Mouse (Mus musculus) limb, embryonic 10.5 days (tissue): ENCODE measurements around the gene Azin2. TPM values are rescaled to one million over a fixed set of nuclear protein-coding genes. Genes with fewer than 3 reads are reported as not detected.

Source experiments
- DNase-seq: peaks from one replicate; pipeline ENCODE4 v3.0.0-alpha.2; 2017; ENCODE audit warnings: low spot score
- H3K27ac ChIP-seq: fragments of 300-500 bp; sonication (generic); 2 replicates; pipeline ENCODE4 v1.5.1; 2016; ENCODE audit warnings: mild to moderate bottlenecking
- H3K27me3 ChIP-seq: fragments of 300-500 bp; sonication (generic); 2 replicates; pipeline ENCODE4 v1.6.1; 2016; ENCODE audit warnings: low read depth, mild to moderate bottlenecking; ENCODE audit not compliant: poor library complexity, severe bottlenecking
- H3K36me3 ChIP-seq: fragments of 300-500 bp; sonication (generic); 2 replicates; pipeline ENCODE4 v1.6.1; 2016; ENCODE audit warnings: mild to moderate bottlenecking, moderate library complexity
- H3K4me1 ChIP-seq: fragments of 300-500 bp; sonication (generic); 2 replicates; pipeline ENCODE4 v1.6.1; 2016
- H3K4me3 ChIP-seq: fragments of 300-500 bp; sonication (generic); 2 replicates; pipeline ENCODE4 v1.5.1; 2016; ENCODE audit warnings: mild to moderate bottlenecking, moderate library complexity
- H3K9me3 ChIP-seq: fragments of 300-500 bp; sonication (generic); replicated peaks from 2 replicates; pipeline ENCODE4 v1.6.1; 2016; ENCODE audit warnings: mild to moderate bottlenecking
- WGBS: fragments of 180-500 bp; shearing (Covaris S2); methylation state at CpG from one replicate; pipeline ENCODE4 v1.1.7; 2016; 5-methylcytosine and 5-hydroxymethylcytosine counted together
- polyA plus RNA-seq: library from polyadenylated mRNA; unstranded; fragments of >200 nt; fragmentation: Nextera tagmentation; extraction: Ambion mirVana; gene quantifications from 2 replicates; pipeline ENCODE4 v1.2.1, GENCODE M21; 2016

The Azin2 gene
- polyA plus RNA-seq, 1 experiment from 2014 or later: 15.4 TPM

DNA sequence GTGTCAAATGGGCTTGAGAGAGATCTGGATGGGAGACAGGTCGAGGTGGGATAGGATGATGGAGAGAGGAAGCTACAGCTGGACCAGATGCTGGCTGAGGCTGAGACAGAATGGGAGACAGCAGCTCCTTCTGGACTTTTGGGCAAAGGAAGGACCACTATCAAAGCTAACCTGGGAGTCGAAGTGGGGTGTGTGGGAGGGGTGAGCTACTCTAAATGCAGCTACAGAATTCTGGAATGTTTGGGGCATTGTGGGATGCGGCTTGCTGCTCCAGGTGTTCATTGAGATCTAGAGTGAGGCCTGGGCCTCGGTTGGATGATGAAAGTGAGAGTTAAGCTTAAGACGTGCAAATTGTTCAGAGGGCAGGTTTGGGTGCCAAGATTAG is 77.5 kb downstream of the Azin2 start:
- Histone ChIP-seq H3K4me1 (peaks cover 49% of the 10 kb centered on the region), H3K27me3 (peaks cover 9% of the 10 kb centered on the region; the same call in 1 of the 2 replicates), H3K9me3 (no peaks in the 10 kb centered on the region), H3K4me3 (peak overlapping the region; percentile 91), H3K36me3 (peaks cover 17% of the 10 kb centered on the region), H3K27ac (no peak overlapping the region)
- DNase-seq: no peak
- 55% methylated on average over 5 of the region's 5 CpGs for WGBS

DNA sequence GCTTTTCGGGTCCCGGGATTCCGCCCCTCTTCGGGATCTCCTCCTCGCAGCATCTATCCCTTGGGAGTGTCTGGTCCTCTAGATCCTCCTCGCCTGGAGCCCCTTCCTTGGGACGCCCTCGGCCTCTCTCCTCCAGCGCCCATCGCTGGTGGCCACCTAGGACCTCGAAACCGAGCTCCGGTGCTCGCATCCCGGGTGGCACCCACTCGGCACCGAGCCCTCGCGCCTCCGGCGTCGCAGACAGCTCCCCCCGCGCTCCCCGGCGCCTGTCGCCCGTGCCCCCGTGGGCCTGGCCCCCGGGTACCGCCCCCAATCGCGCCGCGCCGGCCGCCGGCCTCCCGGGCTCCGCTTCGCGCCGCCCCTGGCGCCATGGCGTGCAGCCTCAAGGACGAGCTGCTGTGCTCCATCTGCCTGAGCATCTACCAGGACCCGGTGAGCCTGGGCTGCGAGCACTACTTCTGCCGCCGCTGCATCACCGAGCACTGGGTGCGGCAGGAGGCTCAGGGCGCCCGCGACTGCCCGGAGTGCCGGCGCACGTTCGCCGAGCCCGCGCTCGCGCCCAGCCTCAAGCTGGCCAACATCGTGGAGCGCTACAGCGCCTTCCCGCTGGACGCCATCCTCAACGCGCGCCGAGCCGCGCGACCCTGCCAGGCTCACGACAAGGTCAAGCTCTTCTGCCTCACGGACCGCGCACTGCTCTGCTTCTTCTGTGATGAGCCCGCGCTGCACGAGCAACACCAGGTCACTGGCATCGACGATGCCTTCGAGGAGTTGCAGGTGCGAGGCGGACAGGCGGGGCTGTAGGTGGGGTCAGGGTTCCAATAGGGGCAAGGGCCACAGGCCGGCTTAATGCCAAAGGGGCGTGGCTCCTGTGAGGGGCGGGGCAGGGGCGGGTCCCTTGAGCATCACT is 78.2 kb downstream of the Azin2 start:
- Histone ChIP-seq H3K4me3 (peak overlapping the region; percentile 91), H3K9me3 (no peaks in the 10 kb centered on the region), H3K36me3 (peaks cover 17% of the 10 kb centered on the region), H3K27ac (peak overlapping the region; percentile 84), H3K4me1 (peaks cover 54% of the 10 kb centered on the region), H3K27me3 (peaks cover 9% of the 10 kb centered on the region; the same call in 1 of the 2 replicates)
- DNase-seq: peak; percentile 69
- under 1% methylated on average over 93 of the region's 94 CpGs for WGBS

DNA sequence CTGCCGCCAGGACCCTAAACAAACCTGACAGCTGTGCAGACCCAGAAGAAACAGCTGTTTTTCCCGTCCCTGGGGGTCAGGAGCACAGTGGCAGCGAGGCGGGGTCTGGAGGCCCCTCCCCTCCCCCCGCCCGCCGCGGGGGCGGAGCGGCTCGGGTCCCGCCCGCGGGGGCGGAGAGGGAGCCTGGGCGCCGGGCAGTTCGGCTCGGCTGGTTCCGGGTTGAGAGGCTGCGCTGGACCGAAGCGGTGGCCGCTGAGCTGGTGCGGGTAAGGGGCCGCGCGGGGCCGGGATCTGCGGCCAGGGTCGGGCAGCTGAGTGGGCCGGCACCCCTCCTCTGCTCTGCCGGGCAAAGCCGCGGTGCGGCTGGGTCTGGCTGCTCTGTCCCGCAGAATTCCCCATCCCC is 78.9 kb downstream of the Azin2 start, which contains the start of gene Trim62:
TSS of gene Trim62 (plus strand) at position 202 of the 403 bp plus-strand sequence.
- WGBS: 1% methylated on average over 36 of the region's 37 CpGs

More for the DNA sequence above, 78.9 kb downstream of the Azin2 start, which contains the start of gene Trim62:
- peak; percentile 86 for DNase-seq
- Histone ChIP-seq H3K4me3 (peak within 1 kb of the TSS; percentile 91), H3K9me3 (no peaks in the 10 kb centered on the region), H3K27me3 (peaks cover 9% of the 10 kb centered on the region; the same call in 1 of the 2 replicates), H3K27ac (peak within 1 kb of the TSS; percentile 84), H3K36me3 (peaks cover 17% of the 10 kb centered on the region), H3K4me1 (peaks cover 61% of the 10 kb centered on the region)

Other genes with a start within 250 kb of the Azin2 start
- gene A3galt2, start 207.1 kb downstream of the Azin2 start, polyA plus RNA-seq: 0.10 TPM in 1 of 2 replicates, not detected in the other
- 41.4 and 48.6 TPM in 2 replicates for gene Zfp362, start 156.4 kb downstream of the Azin2 start, polyA plus RNA-seq
- 6.4 and 8.2 TPM in 2 replicates for gene Trim62, start 78.9 kb downstream of the Azin2 start, polyA plus RNA-seq
- 236 and 271 TPM in 2 replicates for gene Ak2, start 29.5 kb upstream of the Azin2 start, polyA plus RNA-seq
- 8.0 and 9.1 TPM in 2 replicates for gene Rnf19b, start 95.8 kb upstream of the Azin2 start, polyA plus RNA-seq
- gene Tmem54, start 143.1 kb upstream of the Azin2 start, polyA plus RNA-seq: 6.8 and 7.3 TPM in 2 replicates
- 0.30 and 0.69 TPM in 2 replicates for gene Hpca, start 159.6 kb upstream of the Azin2 start, polyA plus RNA-seq
- 2.0 and 2.6 TPM in 2 replicates for gene Fndc5, start 174.6 kb upstream of the Azin2 start, polyA plus RNA-seq
- 29.7 and 34.5 TPM in 2 replicates for gene S100pbp, start 227.3 kb upstream of the Azin2 start, polyA plus RNA-seq
- gene Yars, start 227.3 kb upstream of the Azin2 start, polyA plus RNA-seq: 98.9 and 103 TPM in 2 replicates